Mouse (Mus musculus): ENCODE measurements around the gene Angel1. TPM values are rescaled to one million over a fixed set of nuclear protein-coding genes. Genes with fewer than 3 reads are reported as not detected.

Angel1 gene
- total RNA-seq, 2 experiments from 2014 or later: 4.2 TPM

- no peak for DNase-seq (ENCODE audit: low spot score)
Observed at GRCm38 (mm10) chr12:86705843-86706242, 20.4 kb downstream of the Angel1 start.

GRCm38 (mm10) chr12:86702690-86703089 lies 23.6 kb downstream of the Angel1 start:
- no peak for DNase-seq (ENCODE audit: low spot score)

- no peak for DNase-seq (ENCODE audit: low spot score)
Observed at GRCm38 (mm10) chr12:86701491-86701890, 24.8 kb downstream of the Angel1 start.

GRCm38 (mm10) chr12:86700927-86701310 lies 25.3 kb downstream of the Angel1 start:
- no peak for DNase-seq (ENCODE audit: low spot score)

- DNase-seq (ENCODE audit: low spot score): no peak
Observed at GRCm38 (mm10) chr12:86699965-86700926, 26.0 kb downstream of the Angel1 start.

GRCm38 (mm10) chr12:86698537-86698936 lies 27.7 kb downstream of the Angel1 start:
- DNase-seq (ENCODE audit: low spot score): no peak

- no peak for DNase-seq (ENCODE audit: low spot score)
Observed at GRCm38 (mm10) chr12:86697996-86698395, 28.3 kb downstream of the Angel1 start.

- DNase-seq (ENCODE audit: low spot score): no peak
Observed at GRCm38 (mm10) chr12:86694441-86694840, 31.8 kb downstream of the Angel1 start.

GRCm38 (mm10) chr12:86693389-86693788 lies 32.9 kb downstream of the Angel1 start:
- DNase-seq (ENCODE audit: low spot score): no peak

- no peak for DNase-seq (ENCODE audit: low spot score)
Observed at GRCm38 (mm10) chr12:86692471-86693356, 33.5 kb downstream of the Angel1 start.

- no peak for DNase-seq (ENCODE audit: low spot score)
Observed at GRCm38 (mm10) chr12:86690700-86691485, 35.4 kb downstream of the Angel1 start.

- no peak for DNase-seq (ENCODE audit: low spot score)
Observed at GRCm38 (mm10) chr12:86688917-86689316, 37.3 kb downstream of the Angel1 start.

GRCm38 (mm10) chr12:86687971-86688573 lies 38.2 kb downstream of the Angel1 start:
- no peak for DNase-seq (ENCODE audit: low spot score)

GRCm38 (mm10) chr12:86687445-86687955 lies 38.8 kb downstream of the Angel1 start:
- no peak for DNase-seq (ENCODE audit: low spot score)

- no peak for DNase-seq (ENCODE audit: low spot score)
Observed at GRCm38 (mm10) chr12:86686551-86687330, 39.5 kb downstream of the Angel1 start.

- no peak for DNase-seq (ENCODE audit: low spot score)
Observed at GRCm38 (mm10) chr12:86685275-86685674, 41.0 kb downstream of the Angel1 start.

- no peak for DNase-seq (ENCODE audit: low spot score)
Observed at GRCm38 (mm10) chr12:86683698-86684097, 42.6 kb downstream of the Angel1 start.

GRCm38 (mm10) chr12:86682178-86682577 lies 44.1 kb downstream of the Angel1 start:
- DNase-seq (ENCODE audit: low spot score): no peak

GRCm38 (mm10) chr12:86681626-86682025 lies 44.6 kb downstream of the Angel1 start:
- DNase-seq (ENCODE audit: low spot score): no peak
